17 mouse cellular contexts compared by ENCODE assay signal in the genomic region with DNA sequence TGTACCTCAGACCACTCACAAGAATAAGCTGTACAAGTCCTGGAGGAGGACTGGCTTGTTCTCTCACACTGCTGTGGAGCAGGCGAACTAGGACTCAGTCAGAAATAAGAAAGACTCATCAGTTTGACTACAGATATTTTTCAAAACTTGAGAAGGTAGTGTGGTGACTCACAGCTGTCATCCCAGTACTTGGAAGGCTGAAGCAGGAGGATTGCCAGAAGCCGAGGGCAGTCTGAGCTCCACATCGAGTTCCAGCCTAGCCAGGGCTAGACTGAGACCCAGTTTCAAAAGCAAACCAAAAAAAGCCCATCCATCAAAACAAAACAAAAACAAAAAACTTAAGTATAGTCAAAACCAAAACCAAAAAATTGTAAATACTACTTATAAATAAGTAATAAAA.
"Had no signal": no experiment of that assay in that cellular context is flagged by ENCODE, and none has a peak within 500 bp of the region (broad histone marks: within the 10 kb centered on the region; RNA-seq: fewer than 3 reads in every experiment).

No protein-coding gene starts in this region.

- H3K27me3 ChIP-seq: limb, embryonic 12.5 days; limb, embryonic 15.5 days; lung, embryonic 15.5 days had no signal

- H3K27ac ChIP-seq: limb, embryonic 12.5 days; limb, embryonic 15.5 days; liver, embryonic 14.5 days; lung, embryonic 15.5 days; stomach, postnatal 0 days had no signal

- H3K4me3 ChIP-seq: left cerebral cortex, adult 2 months; limb, embryonic 12.5 days; limb, embryonic 15.5 days; lung, embryonic 15.5 days had no signal

- H3K4me1 ChIP-seq: limb, embryonic 12.5 days; limb, embryonic 15.5 days; lung, embryonic 15.5 days had no signal

- DNase-seq: kidney, adult 9 months; kidney, postnatal 14 days; kidney, postnatal 4 days; layer of hippocampus, postnatal 36 days; left cerebral cortex, postnatal 4 days; liver, postnatal 0 days; lung, postnatal 14 days; lung, postnatal 4 days; midbrain, embryonic 14.5 days; thymus, adult 18-20 months; thymus, postnatal 36 days had no signal

- ATAC-seq: liver, postnatal 0 days had no signal

- H3K36me3 ChIP-seq: limb, embryonic 12.5 days; limb, embryonic 15.5 days; lung, embryonic 15.5 days had no signal
